Mouse (Mus musculus): ENCODE results near the gene Camkk1. TPM values are rescaled to one million over a fixed set of nuclear protein-coding genes. Genes with fewer than 3 reads are reported as not detected.

The Camkk1 gene
- polyA plus RNA-seq, 1 experiment: 8.7 TPM

DNA sequence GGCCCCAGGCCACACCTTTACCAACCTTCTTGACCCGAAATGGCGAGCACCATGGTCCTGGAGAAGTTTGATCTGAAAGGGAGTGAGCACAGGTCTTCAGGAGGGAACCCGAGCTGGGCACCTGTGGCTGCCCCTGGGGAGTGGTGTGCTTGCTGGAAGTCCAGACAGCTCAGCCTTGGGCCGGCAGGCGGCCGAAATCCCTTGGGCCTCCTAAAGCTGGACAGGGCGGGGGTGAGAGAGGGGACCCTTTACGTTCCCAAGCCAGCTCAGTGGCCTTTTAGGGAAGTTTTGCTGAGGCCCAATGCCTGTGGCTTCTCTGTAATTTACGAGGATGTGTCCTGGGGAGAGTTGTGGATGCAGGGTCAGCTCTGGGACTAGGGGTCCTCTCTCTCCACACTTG, 28.1 kb upstream of the Camkk1 start:
- Histone ChIP-seq H3K4me3 (replicated peaks; ENCODE audit: control insufficient read depth, low read depth, low read length) (no peak overlapping the region), H3K4me1 (ENCODE audit: control insufficient read depth, insufficient read depth, low read length) (peaks cover 2% of the 10 kb centered on the region; the same call in 1 of the 2 replicates), H3K27ac (ENCODE audit: control insufficient read depth, insufficient read depth, low read depth, low read length, poor library complexity) (no peak overlapping the region)
- no peak for TF ChIP-seq POLR2A (IDR thresholded peaks at IDR 0.05; ENCODE audit: borderline replicate concordance, control insufficient read depth, low read depth, low read length)
- no peak for TF ChIP-seq CTCF (IDR thresholded peaks at IDR 0.05; ENCODE audit: control insufficient read depth, insufficient read depth, low read length)
- WGBS: 81% methylated on average over 9 of the region's 9 CpGs

- 87% methylated on average over 9 of the region's 9 CpGs for WGBS
- no peak for TF ChIP-seq POLR2A (IDR thresholded peaks at IDR 0.05; ENCODE audit: borderline replicate concordance, control insufficient read depth, low read depth, low read length)
- TF ChIP-seq CTCF (IDR thresholded peaks at IDR 0.05; ENCODE audit: control insufficient read depth, insufficient read depth, low read length): no peak
- H3K27ac ChIP-seq (ENCODE audit: control insufficient read depth, insufficient read depth, low read depth, low read length, poor library complexity): no peak overlapping the region
- H3K4me1 ChIP-seq (ENCODE audit: control insufficient read depth, insufficient read depth, low read length): peaks cover 2% of the 10 kb centered on the region; the same call in 1 of the 2 replicates
- H3K4me3 ChIP-seq (replicated peaks; ENCODE audit: control insufficient read depth, low read depth, low read length): no peak overlapping the region
Measured at GRCm38 (mm10) chr11:72991961-72992360, 26.8 kb upstream of the Camkk1 start.

- TF ChIP-seq POLR2A (IDR thresholded peaks at IDR 0.05; ENCODE audit: borderline replicate concordance, control insufficient read depth, low read depth, low read length) (no peak), CTCF (IDR thresholded peaks at IDR 0.05; ENCODE audit: control insufficient read depth, insufficient read depth, low read length) (no peak)
- 85% methylated on average over 6 of the region's 6 CpGs for WGBS
- H3K4me3 ChIP-seq (replicated peaks; ENCODE audit: control insufficient read depth, low read depth, low read length): no peak overlapping the region
- H3K4me1 ChIP-seq (ENCODE audit: control insufficient read depth, insufficient read depth, low read length): peaks cover 9% of the 10 kb centered on the region
- no peak overlapping the region for H3K27ac ChIP-seq (ENCODE audit: control insufficient read depth, insufficient read depth, low read depth, low read length, poor library complexity)
Measured at GRCm38 (mm10) chr11:72996346-72996745, 22.5 kb upstream of the Camkk1 start.

DNA sequence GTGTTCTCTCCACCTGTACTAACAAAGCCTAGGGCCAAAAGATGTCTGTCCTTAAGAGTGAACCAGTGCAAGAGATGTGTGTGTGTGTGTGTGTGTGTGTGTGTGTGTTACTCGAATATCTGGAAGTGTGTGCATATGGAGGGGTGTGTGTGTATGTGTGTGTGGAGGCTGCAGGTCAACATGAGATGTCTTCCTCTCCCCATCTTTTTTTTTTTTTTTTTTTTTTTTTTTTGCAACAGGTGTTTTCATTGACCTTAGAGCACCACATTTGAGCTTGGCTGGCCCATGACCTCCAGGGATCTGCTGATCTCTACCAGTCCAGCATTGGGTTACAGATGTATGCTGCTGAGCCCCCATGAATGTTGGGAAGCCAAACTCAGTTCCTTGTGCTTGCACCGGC, 22.0 kb upstream of the Camkk1 start:
- H3K4me3 ChIP-seq (replicated peaks; ENCODE audit: control insufficient read depth, low read depth, low read length): no peak overlapping the region
- H3K27ac ChIP-seq (ENCODE audit: control insufficient read depth, insufficient read depth, low read depth, low read length, poor library complexity): no peak overlapping the region
- TF ChIP-seq POLR2A (IDR thresholded peaks at IDR 0.05; ENCODE audit: borderline replicate concordance, control insufficient read depth, low read depth, low read length) (no peak), CTCF (IDR thresholded peaks at IDR 0.05; ENCODE audit: control insufficient read depth, insufficient read depth, low read length) (no peak)
- 82% methylated on average over 2 of the region's 2 CpGs for WGBS
- peaks cover 9% of the 10 kb centered on the region for H3K4me1 ChIP-seq (ENCODE audit: control insufficient read depth, insufficient read depth, low read length)

GRCm38 (mm10) chr11:72997529-72998326, 21.1 kb upstream of the Camkk1 start:
- H3K27ac ChIP-seq (ENCODE audit: control insufficient read depth, insufficient read depth, low read depth, low read length, poor library complexity): peak overlapping the region; percentile 15
- H3K4me3 ChIP-seq (replicated peaks; ENCODE audit: control insufficient read depth, low read depth, low read length): no peak overlapping the region
- 34% methylated on average over 13 of the region's 13 CpGs for WGBS
- no peak for TF ChIP-seq POLR2A (IDR thresholded peaks at IDR 0.05; ENCODE audit: borderline replicate concordance, control insufficient read depth, low read depth, low read length)
- no peak for TF ChIP-seq CTCF (IDR thresholded peaks at IDR 0.05; ENCODE audit: control insufficient read depth, insufficient read depth, low read length)
- peaks cover 9% of the 10 kb centered on the region for H3K4me1 ChIP-seq (ENCODE audit: control insufficient read depth, insufficient read depth, low read length)

DNA sequence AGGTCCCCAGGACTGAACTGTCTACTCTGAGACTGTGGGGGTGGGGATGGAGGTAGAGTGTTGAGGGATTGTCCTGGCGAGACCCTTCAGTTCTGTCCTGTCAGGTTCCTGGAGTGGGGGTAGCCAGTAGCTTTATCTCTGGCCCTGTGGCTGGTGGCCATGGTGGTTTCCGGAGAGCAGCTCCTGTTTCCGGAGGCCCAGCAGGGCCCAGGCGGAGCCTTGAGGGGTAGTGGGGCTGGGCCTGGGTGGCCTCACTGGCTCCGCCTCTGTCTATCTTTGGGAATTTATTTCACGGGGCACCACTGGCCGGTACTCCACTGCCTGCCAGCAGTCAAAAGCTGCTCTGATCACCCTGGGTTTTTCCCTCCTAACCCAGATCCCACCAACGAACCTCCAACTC, 20.0 kb upstream of the Camkk1 start, which contains the start of gene P2rx1:
Gene P2rx1, plus strand, starts transcription at position 333 of the 400 bp plus-strand sequence.
- Histone ChIP-seq H3K4me1 (ENCODE audit: control insufficient read depth, insufficient read depth, low read length) (peaks cover 9% of the 10 kb centered on the region), H3K4me3 (replicated peaks; ENCODE audit: control insufficient read depth, low read depth, low read length) (peak within 1 kb of the TSS; percentile 54), H3K27ac (ENCODE audit: control insufficient read depth, insufficient read depth, low read depth, low read length, poor library complexity) (peak within 1 kb of the TSS; percentile 22)
- WGBS: 6% methylated on average over 8 of the region's 8 CpGs
- TF ChIP-seq CTCF (IDR thresholded peaks at IDR 0.05; ENCODE audit: control insufficient read depth, insufficient read depth, low read length) (no peak), POLR2A (IDR thresholded peaks at IDR 0.05; ENCODE audit: borderline replicate concordance, control insufficient read depth, low read depth, low read length) (0 out of 2 replicates have a peak, but pooled peaks have one; percentile 15)

DNA sequence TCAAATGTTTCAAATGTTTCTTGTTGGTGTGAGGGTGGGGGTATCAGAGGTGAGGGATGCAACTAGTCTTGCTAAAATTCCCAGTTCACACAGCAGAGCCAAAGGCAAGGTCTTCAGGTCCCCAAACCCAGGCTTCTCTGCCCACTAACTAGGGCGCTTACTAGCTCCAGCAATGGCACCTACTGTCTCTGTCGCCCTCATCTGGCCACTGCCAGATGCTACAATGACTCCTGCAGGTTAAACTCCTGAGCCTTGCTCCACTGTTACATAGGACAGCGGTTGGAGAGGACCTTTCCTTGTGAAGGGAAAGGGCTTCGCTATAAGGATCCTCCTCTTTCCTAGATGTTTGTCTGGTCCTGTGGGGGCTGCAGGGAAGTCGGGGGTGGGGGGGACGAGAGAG, 17.8 kb upstream of the Camkk1 start:
- Histone ChIP-seq H3K4me3 (replicated peaks; ENCODE audit: control insufficient read depth, low read depth, low read length) (no peak overlapping the region), H3K27ac (ENCODE audit: control insufficient read depth, insufficient read depth, low read depth, low read length, poor library complexity) (no peak overlapping the region), H3K4me1 (ENCODE audit: control insufficient read depth, insufficient read depth, low read length) (peaks cover 8% of the 10 kb centered on the region)
- WGBS: 9% methylated on average over 6 of the region's 6 CpGs
- TF ChIP-seq POLR2A (IDR thresholded peaks at IDR 0.05; ENCODE audit: borderline replicate concordance, control insufficient read depth, low read depth, low read length) (no peak), CTCF (IDR thresholded peaks at IDR 0.05; ENCODE audit: control insufficient read depth, insufficient read depth, low read length) (peak; percentile 96)

DNA sequence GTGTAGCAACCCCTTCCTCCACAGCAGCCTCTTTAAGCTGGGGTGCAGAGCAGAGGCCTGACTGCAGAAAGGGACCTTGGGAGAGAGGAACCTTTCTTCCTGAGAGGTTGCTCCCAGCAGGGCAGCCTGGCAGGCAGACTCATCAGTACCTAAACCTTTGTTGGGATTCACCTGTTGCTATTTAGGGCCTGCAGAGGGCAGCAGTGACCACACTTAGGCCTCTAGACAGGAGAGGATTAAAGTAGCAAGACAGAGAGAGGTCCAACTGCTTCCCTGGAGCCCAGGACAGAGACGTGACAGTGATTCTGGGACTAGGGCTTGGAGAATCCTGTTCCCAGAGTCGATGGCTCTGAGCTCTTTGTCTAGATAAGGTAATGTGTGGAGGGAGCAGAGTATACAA, 12.4 kb upstream of the Camkk1 start:
- no peaks in the 10 kb centered on the region for H3K4me1 ChIP-seq (ENCODE audit: control insufficient read depth, insufficient read depth, low read length)
- no peak overlapping the region for H3K27ac ChIP-seq (ENCODE audit: control insufficient read depth, insufficient read depth, low read depth, low read length, poor library complexity)
- TF ChIP-seq CTCF (IDR thresholded peaks at IDR 0.05; ENCODE audit: control insufficient read depth, insufficient read depth, low read length) (peak; percentile 84), POLR2A (IDR thresholded peaks at IDR 0.05; ENCODE audit: borderline replicate concordance, control insufficient read depth, low read depth, low read length) (no peak)
- WGBS: 6% methylated on average over 2 of the region's 2 CpGs
- no peak overlapping the region for H3K4me3 ChIP-seq (replicated peaks; ENCODE audit: control insufficient read depth, low read depth, low read length)
